Mouse (Mus musculus): ENCODE results near the gene Fads6. TPM values are rescaled to one million over a fixed set of nuclear protein-coding genes. Genes with fewer than 3 reads are reported as not detected.

The Fads6 gene
- total and polyA plus RNA-seq, 3 experiments, result 0.30 to 8.5 (median 0.63) TPM

- dilution Hi-C loops (cut with MboI; ENCODE audit: extremely low pct_ligation_motif_present, extremely low pct_unique_long_range_greater_than_20kb, low sequenced_read_pairs), result no loop called here
- Histone ChIP-seq H3K36me3 (replicated peaks in 1 of 2; ENCODE audit: control insufficient read depth in 1 of 2, insufficient read depth in 1 of 2, low read length in 1 of 2) (no peaks in the 10 kb centered on the region), H3K9ac (ENCODE audit: insufficient read depth, low read depth) (no peak overlapping the region), H3K4me3 (replicated peaks in 1 of 3; ENCODE audit: low read depth in 2 of 3, low read length in 2 of 3, poor library complexity in 1 of 3) (no peak overlapping the region), H3K4me2 (ENCODE audit: insufficient read depth, low read depth, poor library complexity, severe bottlenecking) (no peak overlapping the region), H3K9me3 (replicated peaks; ENCODE audit: low read length) (peaks cover 4% of the 10 kb centered on the region), H3K27me3 (replicated peaks) (peaks cover 96% of the 10 kb centered on the region), H3K4me1 (ENCODE audit: control insufficient read depth in 1 of 2, insufficient read depth in 2 of 2) (no peaks in the 10 kb centered on the region), H3K27ac (ENCODE audit: insufficient read depth, low read depth) (no peak overlapping the region), H3K79me2 (replicated peaks; ENCODE audit: control insufficient read depth, extremely low read depth, insufficient read depth, poor library complexity, severe bottlenecking) (no peaks in the 10 kb centered on the region)
- no peak for TF ChIP-seq CHD1 (IDR thresholded peaks at IDR 0.05; ENCODE audit: low read depth, low read length)
- no peak for TF ChIP-seq MAX (IDR thresholded peaks at IDR 0.05; ENCODE audit: low read length)
- no peak for TF ChIP-seq TCF12 (IDR thresholded peaks at IDR 0.05; ENCODE audit: low read depth, low read length)
- TF ChIP-seq EP300 (IDR thresholded peaks at IDR 0.05; ENCODE audit: low read length), result no peak
- TF ChIP-seq ZC3H11A (IDR thresholded peaks at IDR 0.05; ENCODE audit: low read depth, low read length), result no peak
- no peak for TF ChIP-seq MAZ (IDR thresholded peaks at IDR 0.05; ENCODE audit: low read depth, low read length)
- no peak for TF ChIP-seq KAT2A (IDR thresholded peaks at IDR 0.05; ENCODE audit: insufficient replicate concordance, low read length)
- no peak for TF ChIP-seq NELFE (IDR thresholded peaks at IDR 0.05; ENCODE audit: low read depth, low read length)
- no peak for DNase-seq (ENCODE audit: extremely low read depth)
- in situ Hi-C loops (cut with MboI; ENCODE audit: low pct_ligation_motif_present, low pct_unique_long_range_greater_than_20kb, low sequenced_read_pairs), result no loop called here
Observed at GRCm38 (mm10) chr11:115336115-115336514, 38.7 kb upstream of the Fads6 start.

GRCm38 (mm10) chr11:115335223-115335622 lies 37.8 kb upstream of the Fads6 start:
- no peak for DNase-seq (ENCODE audit: extremely low read depth)
- Histone ChIP-seq H3K9ac (ENCODE audit: insufficient read depth, low read depth) (no peak overlapping the region), H3K9me3 (replicated peaks; ENCODE audit: low read length) (peaks cover 4% of the 10 kb centered on the region), H3K4me1 (ENCODE audit: control insufficient read depth in 1 of 2, insufficient read depth in 2 of 2) (no peaks in the 10 kb centered on the region), H3K27ac (ENCODE audit: insufficient read depth, low read depth) (no peak overlapping the region), H3K36me3 (replicated peaks in 1 of 2; ENCODE audit: control insufficient read depth in 1 of 2, insufficient read depth in 1 of 2, low read length in 1 of 2) (no peaks in the 10 kb centered on the region), H3K79me2 (replicated peaks; ENCODE audit: control insufficient read depth, extremely low read depth, insufficient read depth, poor library complexity, severe bottlenecking) (no peaks in the 10 kb centered on the region), H3K4me2 (ENCODE audit: insufficient read depth, low read depth, poor library complexity, severe bottlenecking) (no peak overlapping the region), H3K27me3 (replicated peaks) (peaks cover 98% of the 10 kb centered on the region), H3K4me3 (replicated peaks in 1 of 3; ENCODE audit: low read depth in 2 of 3, low read length in 2 of 3, poor library complexity in 1 of 3) (no peak overlapping the region)
- dilution Hi-C loops (cut with MboI; ENCODE audit: extremely low pct_ligation_motif_present, extremely low pct_unique_long_range_greater_than_20kb, low sequenced_read_pairs), result no loop called here
- in situ Hi-C loops (cut with MboI; ENCODE audit: low pct_ligation_motif_present, low pct_unique_long_range_greater_than_20kb, low sequenced_read_pairs), result no loop called here
- TF ChIP-seq CHD2 (IDR thresholded peaks at IDR 0.05; ENCODE audit: low read length) (no peak), USF1 (IDR thresholded peaks at IDR 0.05; ENCODE audit: low read depth, low read length) (no peak), PAX5 (IDR thresholded peaks at IDR 0.05; ENCODE audit: low read length) (no peak), NRF1 (IDR thresholded peaks at IDR 0.05; ENCODE audit: low read depth, low read length) (no peak), CTCF (conservative IDR thresholded peaks at IDR 0.05 in 1 of 2, IDR thresholded peaks at IDR 0.05 in 1 of 2; ENCODE audit: low read depth in 2 of 2, low read length in 2 of 2) (no peak), POLR2AphosphoS2 (IDR thresholded peaks at IDR 0.05; ENCODE audit: low read depth, low read length) (no peak), JUN (IDR thresholded peaks at IDR 0.05; ENCODE audit: insufficient read depth, low read depth, low read length) (no peak), MAX (IDR thresholded peaks at IDR 0.05; ENCODE audit: low read length) (no peak), IRF4 (IDR thresholded peaks at IDR 0.05; ENCODE audit: low read depth, low read length) (no peak), E2F4 (IDR thresholded peaks at IDR 0.05; ENCODE audit: insufficient replicate concordance, low read depth, low read length) (no peak), SIN3A (IDR thresholded peaks at IDR 0.05; ENCODE audit: low read length) (no peak), TBP (conservative IDR thresholded peaks at IDR 0.05; ENCODE audit: low read depth, low read length) (no peak), TCF12 (IDR thresholded peaks at IDR 0.05; ENCODE audit: low read depth, low read length) (no peak), JUND (conservative IDR thresholded peaks at IDR 0.05; ENCODE audit: low read depth, low read length) (no peak), RAD21 (IDR thresholded peaks at IDR 0.05; ENCODE audit: low read depth, low read length) (no peak), UBTF (IDR thresholded peaks at IDR 0.05; ENCODE audit: low read depth, low read length) (no peak)
